Mouse (Mus musculus): ENCODE measurements around the gene Ilk.

Gene Ilk

DNA sequence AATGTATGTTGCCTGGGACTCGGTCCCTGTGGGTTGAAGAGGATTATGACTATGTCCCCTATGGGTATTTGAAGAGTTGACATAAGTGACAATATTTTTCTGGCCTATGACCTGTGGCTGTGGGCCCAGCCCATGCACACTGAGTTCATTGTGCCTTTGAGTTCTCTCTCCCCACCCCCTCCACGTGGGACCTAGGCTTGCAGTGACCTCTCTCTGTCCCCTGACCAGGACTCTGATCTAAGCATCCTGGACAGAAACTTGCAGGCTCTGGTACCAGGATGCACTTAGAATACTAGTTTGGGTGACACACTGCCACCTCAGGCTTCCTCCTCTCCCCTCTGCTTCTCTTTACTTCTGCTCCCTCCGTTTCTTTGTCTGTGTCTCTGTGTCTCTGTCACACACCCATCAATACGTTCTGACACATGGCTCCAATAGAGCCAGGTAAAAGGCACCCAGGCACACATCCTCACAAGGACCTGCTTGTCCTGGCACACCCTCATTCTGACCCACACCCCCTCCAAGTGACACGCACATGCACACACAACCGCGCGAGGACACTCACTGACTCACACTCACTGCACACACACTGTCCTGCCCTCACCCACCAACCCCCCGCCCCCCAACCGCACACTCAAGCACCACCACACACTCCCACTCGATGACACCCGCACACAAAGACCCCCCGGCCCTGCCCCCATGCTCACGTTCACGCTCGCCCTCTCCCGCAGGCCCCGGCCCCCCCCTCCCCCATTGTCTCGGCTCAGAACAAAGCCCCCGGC lies 50.3 kb downstream of the Ilk start:
- no peak for DNase-seq

DNA sequence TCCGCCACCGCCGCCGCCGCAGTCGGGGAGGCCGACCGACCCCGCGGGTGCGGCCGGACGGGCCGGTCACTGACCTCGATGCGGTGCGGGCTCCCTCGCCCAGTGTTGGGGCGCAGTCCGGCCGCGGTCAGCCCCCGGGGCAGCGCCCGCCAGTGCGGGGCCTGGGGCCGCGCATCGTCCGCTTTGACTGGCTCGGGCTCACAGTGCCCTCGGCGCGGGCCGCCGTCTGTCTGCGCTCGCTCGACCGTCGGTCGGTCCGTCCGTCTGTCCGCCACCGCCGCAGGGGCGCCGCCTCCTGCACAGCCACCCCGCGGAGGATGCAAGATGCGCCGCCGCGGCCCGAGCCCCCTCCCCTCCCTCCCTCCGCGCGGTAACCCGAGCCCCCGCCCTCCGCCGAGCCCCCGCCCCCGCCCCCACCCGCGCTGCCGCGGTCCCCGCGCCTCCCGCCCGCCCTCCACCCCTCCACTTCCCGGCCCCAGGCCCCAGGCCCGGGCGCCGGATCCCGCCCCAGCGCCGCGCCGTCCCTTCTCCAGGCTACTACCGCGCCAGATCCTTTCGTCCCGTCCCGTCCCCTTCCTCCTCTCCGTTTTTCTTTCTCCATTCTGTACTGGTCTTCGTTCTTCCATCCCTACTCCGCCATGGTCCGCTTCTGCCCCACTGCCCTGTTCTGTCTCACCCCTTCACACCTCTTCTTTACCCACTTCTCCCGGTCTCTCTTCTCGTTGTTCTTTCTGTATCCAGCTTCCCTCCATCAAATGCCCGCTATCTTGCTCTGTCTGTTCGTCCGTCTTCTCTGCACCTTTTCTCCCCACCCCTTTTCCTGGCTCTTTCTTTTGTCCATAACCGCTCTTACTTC lies 51.1 kb downstream of the Ilk start, which contains the start of gene Dchs1:
Gene Dchs1 (minus strand): TSS at position 370 of the 856 bp plus-strand sequence.
- DNase-seq: no peak

DNA sequence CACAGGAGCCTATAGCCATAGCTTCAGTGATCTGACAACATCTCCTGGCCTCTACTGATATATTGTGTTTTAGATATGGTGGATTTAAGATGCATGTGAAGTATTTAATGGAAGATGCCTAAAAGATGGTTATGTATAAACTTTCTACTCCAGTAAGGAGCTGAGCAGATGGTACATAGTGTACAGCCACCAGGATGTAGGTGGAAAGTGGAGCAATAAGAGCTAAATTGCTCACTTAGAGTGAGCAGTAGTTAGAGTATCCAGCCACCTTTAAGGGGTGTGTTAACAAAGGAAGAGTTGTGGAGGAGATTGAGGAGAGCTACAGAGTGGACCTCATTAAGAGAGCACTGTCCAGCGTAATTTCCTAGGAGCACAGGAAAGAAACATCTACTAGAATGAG lies 54.8 kb downstream of the Ilk start:
- no peak for DNase-seq

Data from lung, postnatal 14 days (tissue).